Mouse (Mus musculus) stomach, postnatal 0 days (tissue): ENCODE data around the gene Rad51b. TPM values are rescaled to one million over a fixed set of nuclear protein-coding genes. Genes with fewer than 3 reads are reported as not detected.

ENCODE experiments used
- ATAC-seq: fragments of 200-750 bp; cut with Nextera tagmentation; 2 replicates; pipeline ENCODE4 v1.8.0; 2017; ENCODE audit not compliant: low FRiP score, low TSS enrichment
- DNase-seq: peaks from one replicate; pipeline ENCODE4 v3.0.0-alpha.2; 2016; ENCODE audit warnings: low spot score
- H3K27ac ChIP-seq: fragments of 300-500 bp; sonication (generic); replicated peaks from 2 replicates; pipeline ENCODE4 v1.5.1; 2014; ENCODE audit warnings: mild to moderate bottlenecking, control low read depth
- H3K27me3 ChIP-seq: fragments of 300-500 bp; sonication (generic); 2 replicates; pipeline ENCODE4 v1.6.1; 2014; ENCODE audit warnings: low read length; ENCODE audit not compliant: control insufficient read depth, insufficient read depth
- H3K36me3 ChIP-seq: fragments of 300-500 bp; sonication (generic); 2 replicates; pipeline ENCODE4 v1.6.1; 2014; ENCODE audit warnings: low read length, mixed read lengths; ENCODE audit not compliant: control insufficient read depth, insufficient read depth
- H3K4me1 ChIP-seq: fragments of 300-500 bp; sonication (generic); replicated peaks from 2 replicates; pipeline ENCODE4 v1.6.1; 2014; ENCODE audit warnings: antibody characterized with exemption; ENCODE audit not compliant: control insufficient read depth, insufficient read depth
- H3K4me2 ChIP-seq: fragments of 300-500 bp; sonication (generic); replicated peaks from 2 replicates; pipeline ENCODE4 v1.6.1; 2014; ENCODE audit warnings: low read depth, mild to moderate bottlenecking, control low read depth, moderate library complexity
- H3K4me3 ChIP-seq: fragments of 300-500 bp; sonication (generic); 2 replicates; pipeline ENCODE4 v1.5.1; 2014; ENCODE audit warnings: low read depth, low read length, control low read depth
- H3K9ac ChIP-seq: fragments of 300-500 bp; sonication (generic); 2 replicates; pipeline ENCODE4 v1.6.1; 2014; ENCODE audit warnings: mild to moderate bottlenecking, low read length, control low read depth, mixed read lengths
- H3K9me3 ChIP-seq: fragments of 300-500 bp; sonication (generic); 2 replicates; pipeline ENCODE4 v1.6.1; 2016; ENCODE audit warnings: low read length; ENCODE audit not compliant: control insufficient read depth
- CTCF ChIP-seq: IDR thresholded peaks from 2 replicates; pipeline ENCODE4 v1.5.1; 2016; ENCODE audit warnings: antibody characterized with exemption, low read depth, mild to moderate bottlenecking, moderate library complexity
- EP300 ChIP-seq: optimal IDR thresholded peaks from 2 replicates; pipeline ENCODE3; 2016; ENCODE audit warnings: antibody characterized with exemption
- WGBS: fragments of 180-500 bp; shearing (Covaris S2); extraction: QIAGEN DNeasy Blood & Tissue Kit; methylation state at CpG from one replicate; pipeline ENCODE4 v1.1.7; 2014; 5-methylcytosine and 5-hydroxymethylcytosine counted together
- polyA plus RNA-seq: library from polyadenylated mRNA; unstranded; fragments of >200 nt; fragmentation: Nextera tagmentation; extraction: Ambion mirVana; gene quantifications from 2 replicates; pipeline ENCODE4 v1.2.1, GENCODE M21; 2015

Rad51b gene
- polyA plus RNA-seq, 1 experiment from 2014 or later = 2.0 TPM

DNA sequence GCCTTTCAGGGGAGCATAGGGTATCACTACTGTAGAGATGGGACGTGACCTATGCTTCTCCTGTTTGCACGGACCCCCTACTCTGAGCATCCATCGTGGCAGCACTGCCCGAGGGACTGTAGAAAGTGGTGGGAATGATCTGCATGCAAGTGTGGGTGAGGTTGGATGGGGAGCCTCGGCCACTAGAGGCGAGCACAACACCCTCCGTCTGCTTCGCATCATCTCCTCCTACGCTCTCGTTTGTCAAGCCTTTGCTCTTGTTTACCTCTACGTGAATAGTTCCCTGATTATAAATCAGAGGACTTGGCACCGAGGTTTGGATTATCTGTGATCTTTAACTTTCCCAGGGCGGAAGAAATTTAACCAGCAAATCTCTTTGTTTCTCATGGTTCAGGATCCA, 551.5 kb downstream of the Rad51b start:
- H3K9me3 ChIP-seq = no peaks in the 10 kb centered on the region
- peak overlapping the region; percentile 20; the same call in 1 of the 2 replicates for H3K27ac ChIP-seq
- H3K4me2 ChIP-seq = no peak overlapping the region
- DNase-seq (no peak), ATAC-seq (no peak)
- H3K4me1 ChIP-seq = peaks cover 4% of the 10 kb centered on the region; the same call in 1 of the 2 replicates
- TF ChIP-seq EP300 = no peak
- TF ChIP-seq CTCF = peak; percentile 57
- no peaks in the 10 kb centered on the region for H3K27me3 ChIP-seq
- H3K36me3 ChIP-seq = no peaks in the 10 kb centered on the region
- no peak overlapping the region for H3K9ac ChIP-seq
- WGBS = 41% methylated on average over 13 of the region's 13 CpGs
- no peak overlapping the region for H3K4me3 ChIP-seq

DNA sequence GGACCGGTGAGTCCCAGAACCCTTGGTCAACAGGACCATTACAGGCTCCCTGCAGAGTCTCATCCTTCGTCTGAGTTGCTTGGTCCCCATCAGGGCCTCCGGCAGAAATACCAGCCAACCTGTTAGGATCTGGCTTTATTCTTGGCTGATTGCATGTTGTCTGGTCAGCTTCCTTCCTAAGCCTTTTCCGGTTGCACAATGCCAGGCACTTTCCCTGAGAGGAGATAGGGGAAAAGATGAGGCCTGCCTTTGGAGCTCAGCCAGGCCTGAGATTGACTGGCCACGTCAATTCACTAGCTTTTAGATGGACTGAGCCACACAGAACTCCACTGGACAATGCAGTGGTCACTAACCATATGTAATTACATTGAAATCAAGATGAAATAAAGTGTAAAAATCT, 552.9 kb downstream of the Rad51b start:
- H3K36me3 ChIP-seq = no peaks in the 10 kb centered on the region
- WGBS = 73% methylated on average over 5 of the region's 5 CpGs
- no peak overlapping the region for H3K27ac ChIP-seq
- ATAC-seq (no peak), DNase-seq (no peak)
- H3K27me3 ChIP-seq = no peaks in the 10 kb centered on the region
- no peaks in the 10 kb centered on the region for H3K9me3 ChIP-seq
- no peaks in the 10 kb centered on the region for H3K4me1 ChIP-seq
- no peak for TF ChIP-seq CTCF
- TF ChIP-seq EP300 = no peak
- no peak overlapping the region for H3K9ac ChIP-seq
- no peak overlapping the region for H3K4me2 ChIP-seq
- no peak overlapping the region for H3K4me3 ChIP-seq

DNA sequence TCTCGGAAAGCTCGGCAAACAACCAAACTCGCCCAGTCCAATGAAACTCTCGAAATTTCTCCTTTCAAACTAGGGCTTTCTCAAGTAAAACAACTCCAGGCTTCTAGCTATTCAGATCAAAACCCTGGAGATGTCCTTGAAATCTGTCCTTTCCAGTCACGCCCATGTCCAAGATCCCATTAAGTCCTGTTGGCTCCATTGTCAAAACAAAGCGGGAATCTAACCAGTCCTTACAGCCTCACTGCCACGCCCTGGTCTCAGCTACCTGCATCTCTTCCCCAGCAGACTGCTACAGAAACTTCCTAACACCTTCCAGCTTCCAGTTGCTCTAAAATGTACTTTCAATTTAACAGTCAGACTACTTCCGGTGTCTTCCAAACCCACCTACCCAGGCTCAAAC, 554.8 kb downstream of the Rad51b start:
- TF ChIP-seq EP300 (no peak), CTCF (no peak)
- no peaks in the 10 kb centered on the region for H3K9me3 ChIP-seq
- H3K27me3 ChIP-seq = no peaks in the 10 kb centered on the region
- DNase-seq (no peak), ATAC-seq (no peak)
- no peak overlapping the region for H3K4me2 ChIP-seq
- H3K9ac ChIP-seq = no peak overlapping the region
- H3K4me1 ChIP-seq = 0 out of 2 replicates have a peak, but pooled peaks cover 9% of the 10 kb centered on the region
- no peak overlapping the region for H3K27ac ChIP-seq
- H3K4me3 ChIP-seq = no peak overlapping the region
- WGBS = 70% methylated on average over 8 of the region's 8 CpGs
- no peaks in the 10 kb centered on the region for H3K36me3 ChIP-seq

DNA sequence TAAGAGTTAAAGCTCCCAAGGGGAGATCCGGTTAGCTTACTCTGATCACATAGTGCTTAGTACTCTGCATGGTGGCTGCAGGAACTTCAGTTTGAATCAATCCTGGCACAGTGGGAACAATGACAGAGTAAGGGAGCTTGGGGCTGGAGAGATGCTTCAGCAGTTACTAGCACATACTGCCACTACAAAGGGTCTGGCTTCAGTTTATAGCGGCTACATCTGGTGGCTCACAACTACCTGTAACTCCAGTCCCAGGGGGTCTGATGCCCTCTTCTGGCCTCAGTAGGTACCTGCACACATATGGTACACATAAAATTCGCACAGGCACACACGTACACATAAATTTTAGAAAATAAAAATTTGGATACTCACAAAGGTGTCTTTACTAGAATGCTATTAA, 555.5 kb downstream of the Rad51b start:
- no peak overlapping the region for H3K4me2 ChIP-seq
- no peak overlapping the region for H3K9ac ChIP-seq
- H3K9me3 ChIP-seq = no peaks in the 10 kb centered on the region
- H3K4me1 ChIP-seq = 0 out of 2 replicates have a peak, but pooled peaks cover 9% of the 10 kb centered on the region
- no peaks in the 10 kb centered on the region for H3K27me3 ChIP-seq
- WGBS = 97% methylated on average over 4 of the region's 4 CpGs
- no peak for ATAC-seq
- H3K4me3 ChIP-seq = no peak overlapping the region
- H3K27ac ChIP-seq = no peak overlapping the region
- no peak for DNase-seq
- no peaks in the 10 kb centered on the region for H3K36me3 ChIP-seq
- TF ChIP-seq CTCF (peak; percentile 33), EP300 (no peak)

DNA sequence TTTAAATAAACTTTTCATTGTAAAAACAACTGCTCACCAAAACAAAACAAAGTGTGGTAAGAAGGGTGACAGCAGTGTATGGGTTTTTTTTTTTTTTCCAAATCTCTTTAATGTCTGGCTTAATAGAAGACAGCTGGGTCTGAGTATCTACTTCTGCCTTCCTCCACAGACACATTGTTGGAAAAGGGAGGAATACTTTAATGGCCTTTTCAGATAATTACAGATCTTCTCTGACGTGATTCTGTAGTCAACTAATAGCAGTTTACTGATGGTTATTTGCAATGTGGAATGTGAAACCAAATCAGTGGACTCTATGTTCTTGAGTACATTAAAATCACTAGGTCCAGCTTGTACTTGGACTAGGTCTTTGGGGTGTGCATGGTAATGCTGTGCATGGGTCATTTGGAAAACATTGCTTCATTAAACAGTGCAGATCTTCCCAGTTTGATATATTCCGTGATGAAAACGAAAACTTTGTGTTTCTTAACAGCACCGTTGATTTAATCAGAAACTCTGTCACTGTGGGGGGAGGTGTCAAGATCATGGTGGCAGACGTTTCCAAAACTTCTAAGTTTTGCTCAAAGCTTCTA, 556.9 kb downstream of the Rad51b start:
- Histone ChIP-seq H3K9ac (no peak overlapping the region), H3K9me3 (no peaks in the 10 kb centered on the region), H3K4me3 (no peak overlapping the region), H3K36me3 (no peaks in the 10 kb centered on the region), H3K27ac (no peak overlapping the region), H3K4me1 (peaks cover 13% of the 10 kb centered on the region; the same call in 1 of the 2 replicates), H3K27me3 (no peaks in the 10 kb centered on the region), H3K4me2 (no peak overlapping the region)
- WGBS = 63% methylated on average over 5 of the region's 5 CpGs
- ATAC-seq (no peak), DNase-seq (no peak)
- TF ChIP-seq EP300 (no peak), CTCF (no peak)

DNA sequence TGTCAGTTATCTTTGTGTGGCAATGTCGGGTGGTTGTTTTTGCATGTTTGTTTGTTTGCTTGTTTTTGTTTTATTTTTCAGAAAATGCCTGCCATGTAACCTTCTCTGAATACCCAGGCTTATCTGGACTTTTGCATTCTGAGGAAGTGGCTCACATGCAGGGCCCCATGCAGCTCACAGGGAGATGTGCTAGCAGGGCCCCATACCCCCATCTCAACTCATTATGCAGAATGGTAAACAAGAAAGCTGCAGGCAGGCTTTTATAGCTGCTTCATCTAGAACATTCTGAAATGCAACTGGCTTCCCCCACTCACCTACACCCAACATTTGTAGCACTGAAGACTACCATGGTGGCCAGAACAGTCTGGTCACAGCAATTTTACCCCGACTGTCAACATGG, 557.4 kb downstream of the Rad51b start:
- 93% methylated on average over 2 of the region's 2 CpGs for WGBS
- H3K36me3 ChIP-seq = no peaks in the 10 kb centered on the region
- H3K9me3 ChIP-seq = no peaks in the 10 kb centered on the region
- ATAC-seq = no peak
- H3K4me2 ChIP-seq = no peak overlapping the region
- H3K27me3 ChIP-seq = no peaks in the 10 kb centered on the region
- no peak for DNase-seq
- H3K4me3 ChIP-seq = no peak overlapping the region
- H3K9ac ChIP-seq = no peak overlapping the region
- H3K27ac ChIP-seq = no peak overlapping the region
- TF ChIP-seq CTCF (no peak), EP300 (no peak)
- H3K4me1 ChIP-seq = peaks cover 15% of the 10 kb centered on the region; the same call in 1 of the 2 replicates
